Mouse (Mus musculus): ENCODE data around the gene Atp9a. TPM values are rescaled to one million over a fixed set of nuclear protein-coding genes. Genes with fewer than 3 reads are reported as not detected.

Gene Atp9a
- 1 to 10 TPM; 1.0 to 1.3 TPM for total RNA-seq (2023)

DNA sequence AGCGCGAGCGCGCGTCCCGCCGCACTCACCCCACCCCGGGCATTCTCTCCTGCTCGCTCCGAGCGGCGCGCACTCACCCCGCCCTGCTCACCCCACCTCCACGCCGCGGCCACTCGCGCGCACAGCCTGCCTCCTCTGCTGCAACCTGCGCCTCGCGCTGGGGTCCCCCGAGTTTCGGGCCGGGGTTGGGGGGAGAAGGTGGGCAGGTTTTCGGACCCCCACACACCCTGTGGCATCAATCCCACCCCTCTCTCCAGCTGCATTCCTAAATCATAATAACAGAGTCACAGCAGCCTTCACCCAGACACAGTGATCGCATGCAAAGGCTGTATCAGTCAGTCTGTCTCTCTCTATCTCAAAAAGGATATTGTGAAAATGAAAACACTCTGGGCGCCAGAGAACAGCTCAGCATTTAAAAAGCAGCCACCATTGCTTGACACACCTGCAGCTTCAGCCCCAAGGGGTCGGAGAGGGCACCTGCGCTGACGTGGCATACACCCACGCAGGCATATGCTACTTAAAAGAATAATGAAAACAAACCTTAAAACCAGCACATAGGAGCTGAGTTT is at the start of gene Atp9a:
Gene Atp9a (minus strand): TSS at position 351 of the 569 bp plus-strand sequence.

GRCm38 (mm10) chr2:168767582-168767981 is 25.4 kb upstream of the Atp9a start, which contains the start of gene Sall4:
Gene Sall4, minus strand, starts transcription at chr2:168767943.

DNA sequence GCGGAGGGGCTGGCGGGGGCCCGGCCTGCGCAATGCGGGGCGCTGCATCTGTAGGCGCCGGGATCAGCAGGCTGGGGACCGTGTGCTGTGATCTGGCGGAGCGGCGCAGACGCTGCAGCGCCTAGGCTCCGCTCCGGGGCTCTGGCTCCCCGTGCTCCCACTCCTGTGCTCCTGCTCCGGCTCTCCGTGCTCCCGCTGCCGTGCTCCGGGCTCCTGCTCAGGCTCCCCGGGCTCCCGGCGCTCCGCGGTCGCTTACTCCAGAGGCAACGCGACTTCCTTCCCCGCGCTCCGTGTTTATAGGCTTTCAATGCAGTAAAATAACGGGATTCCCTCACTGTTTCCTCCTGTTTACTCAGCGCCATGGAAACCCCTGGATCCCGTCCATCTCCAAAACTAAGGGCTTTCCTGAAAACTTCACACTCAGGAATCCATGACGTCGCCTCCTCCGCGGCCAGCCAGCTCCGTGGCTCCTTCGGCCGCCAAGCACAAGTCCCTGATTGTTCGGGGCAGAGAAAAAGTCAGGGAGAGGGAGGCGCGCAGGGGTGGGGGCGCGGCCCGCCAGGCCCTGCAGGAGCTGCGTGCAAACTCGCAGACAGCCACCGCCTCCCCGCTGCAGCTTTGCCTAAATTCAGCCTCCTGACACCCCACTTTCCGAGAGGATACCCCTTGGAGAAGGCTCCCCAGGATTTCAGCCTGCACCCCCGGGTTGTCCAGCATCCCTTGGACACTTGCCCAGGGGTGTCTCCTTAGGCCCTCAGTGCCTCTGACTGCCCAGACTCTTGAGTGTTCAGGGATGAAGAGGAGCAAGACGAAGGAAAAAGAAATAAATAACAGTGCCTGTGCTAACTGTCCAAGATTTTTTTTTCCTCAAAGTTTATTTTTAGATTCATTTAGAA is 140.5 kb downstream of the Atp9a start, which contains the start of gene Nfatc2:
Gene Nfatc2 (minus strand): TSS at position 167 of the 896 bp plus-strand sequence.

Other genes with a start within 250 kb of the Atp9a start
- gene Nfatc2, start 140.8 kb downstream of the Atp9a start, total RNA-seq (2023) = 10 to 100 TPM in 1 of 2 experiments, 1 to 10 TPM in 1; 5.6 to 10.0 TPM
- gene Sall4, start 25.5 kb upstream of the Atp9a start, total RNA-seq (2023) = not detected
- 1 to 10 TPM; 7.0 to 8.3 TPM for gene Zfp64, start 213.2 kb upstream of the Atp9a start, total RNA-seq (2023)